Mouse (Mus musculus) cerebellum, adult 9-11 months (tissue): ENCODE results near the gene Entr1.
A peak's percentile ranks its signal among the peaks of the same experiment; 100 is the strongest.

Source experiments
- DNase-seq: peaks from one replicate; pipeline ENCODE4 v3.0.0; 2022

The Entr1 gene

DNA sequence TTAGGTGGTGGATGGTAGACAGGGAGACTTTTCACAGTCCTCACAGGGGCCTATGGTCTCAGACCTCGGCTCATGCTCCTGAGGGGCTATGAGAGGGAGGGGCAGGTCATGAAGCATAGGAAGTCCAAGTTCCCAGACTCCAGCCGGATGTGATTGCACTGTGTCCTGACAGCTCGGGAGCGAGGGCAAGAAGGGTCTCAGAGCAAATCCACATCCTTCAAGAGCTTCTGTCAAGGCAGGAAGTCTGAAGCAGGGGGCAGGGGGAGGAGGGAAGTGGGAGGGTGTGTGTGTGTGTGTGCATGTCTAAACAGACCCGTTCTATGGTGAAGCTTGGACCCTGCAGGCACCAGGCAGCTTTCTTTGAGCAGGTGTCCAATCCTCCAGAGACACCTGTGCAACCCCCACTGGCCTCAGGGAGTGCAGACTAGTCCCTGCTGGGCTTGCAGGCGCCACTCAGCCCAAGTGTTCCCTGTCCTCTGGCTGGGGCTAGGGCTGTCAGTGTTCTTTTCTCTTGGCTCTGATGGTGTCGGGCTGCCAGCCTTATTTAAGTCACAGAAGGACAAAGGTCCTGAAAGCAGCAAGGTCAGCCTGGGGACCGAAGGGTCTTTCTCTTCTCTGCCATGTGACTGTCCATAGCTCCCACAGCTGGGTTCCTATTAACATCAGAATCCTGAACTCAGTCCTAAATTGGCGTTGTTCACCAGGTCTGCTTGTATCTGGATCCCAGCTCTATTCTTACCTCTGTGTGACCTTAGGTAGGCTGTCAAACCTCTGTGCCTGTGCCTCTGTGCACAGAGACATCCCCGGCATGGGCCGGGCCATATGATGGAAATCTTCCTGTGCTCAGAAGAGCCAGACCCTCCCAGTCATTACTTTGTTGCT lies 46.3 kb downstream of the Entr1 start:
- DNase-seq = no peak

DNA sequence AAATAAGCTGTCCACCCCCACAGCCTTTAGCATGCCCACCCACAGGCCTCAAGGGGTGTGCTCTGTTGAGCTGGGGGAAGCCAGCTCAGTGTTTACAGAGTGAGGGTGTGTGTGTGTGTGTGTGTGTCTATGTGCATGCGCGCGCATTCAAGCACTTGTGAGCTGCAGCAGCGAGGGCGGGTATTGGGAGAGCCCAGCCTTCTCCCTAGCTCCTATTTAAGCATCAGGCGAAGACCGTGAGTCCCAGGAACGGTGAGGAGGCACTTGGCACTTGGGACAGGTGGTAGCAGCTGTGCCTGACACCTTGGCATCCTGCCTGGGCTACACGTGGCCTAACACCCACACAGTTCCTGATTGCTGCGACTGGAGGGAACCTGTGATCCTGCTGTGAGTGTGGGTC lies 47.1 kb downstream of the Entr1 start:
- peak; percentile 85 for DNase-seq

DNA sequence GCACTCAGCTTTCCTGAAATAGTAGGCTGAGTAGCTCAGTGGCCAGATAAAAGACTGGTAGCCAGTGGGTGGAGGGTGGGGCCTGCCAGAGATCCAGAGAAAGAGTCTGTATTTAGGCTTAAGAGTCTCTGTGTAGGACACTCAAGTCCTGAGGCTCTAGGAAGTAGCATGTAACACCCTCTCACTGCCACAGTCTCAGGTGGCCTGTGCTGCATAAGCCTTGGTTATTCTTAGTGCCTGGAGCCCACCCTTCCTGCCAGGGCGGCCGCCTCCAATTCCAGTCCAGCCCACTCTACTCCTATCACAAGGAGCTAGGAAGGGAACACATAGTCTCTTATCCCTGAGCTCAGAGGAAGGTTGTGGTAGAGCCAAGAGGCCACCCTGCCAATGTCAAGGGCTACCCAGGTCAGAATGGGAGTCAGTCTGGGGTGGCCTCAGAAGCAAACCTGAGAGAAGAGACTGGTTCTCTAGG lies 47.6 kb downstream of the Entr1 start:
- DNase-seq = no peak

DNA sequence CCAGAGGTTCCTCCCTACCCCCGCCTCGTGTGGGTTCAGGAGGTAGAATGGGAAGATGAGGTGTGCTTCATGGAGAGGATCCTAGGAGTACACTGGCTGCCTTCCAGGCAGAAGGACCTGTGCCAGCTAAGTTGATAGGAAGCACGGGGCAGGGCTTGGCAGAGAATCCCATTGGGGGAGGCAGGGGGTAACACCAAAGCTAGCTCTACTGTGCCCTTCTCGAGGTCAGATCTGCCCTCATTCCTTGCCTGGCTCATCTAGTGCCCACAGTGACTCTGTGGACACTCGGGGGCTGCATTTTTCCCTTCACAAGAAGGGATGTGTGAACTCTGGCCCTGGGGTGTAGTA lies 49.9 kb downstream of the Entr1 start:
- DNase-seq = peak; percentile 76

DNA sequence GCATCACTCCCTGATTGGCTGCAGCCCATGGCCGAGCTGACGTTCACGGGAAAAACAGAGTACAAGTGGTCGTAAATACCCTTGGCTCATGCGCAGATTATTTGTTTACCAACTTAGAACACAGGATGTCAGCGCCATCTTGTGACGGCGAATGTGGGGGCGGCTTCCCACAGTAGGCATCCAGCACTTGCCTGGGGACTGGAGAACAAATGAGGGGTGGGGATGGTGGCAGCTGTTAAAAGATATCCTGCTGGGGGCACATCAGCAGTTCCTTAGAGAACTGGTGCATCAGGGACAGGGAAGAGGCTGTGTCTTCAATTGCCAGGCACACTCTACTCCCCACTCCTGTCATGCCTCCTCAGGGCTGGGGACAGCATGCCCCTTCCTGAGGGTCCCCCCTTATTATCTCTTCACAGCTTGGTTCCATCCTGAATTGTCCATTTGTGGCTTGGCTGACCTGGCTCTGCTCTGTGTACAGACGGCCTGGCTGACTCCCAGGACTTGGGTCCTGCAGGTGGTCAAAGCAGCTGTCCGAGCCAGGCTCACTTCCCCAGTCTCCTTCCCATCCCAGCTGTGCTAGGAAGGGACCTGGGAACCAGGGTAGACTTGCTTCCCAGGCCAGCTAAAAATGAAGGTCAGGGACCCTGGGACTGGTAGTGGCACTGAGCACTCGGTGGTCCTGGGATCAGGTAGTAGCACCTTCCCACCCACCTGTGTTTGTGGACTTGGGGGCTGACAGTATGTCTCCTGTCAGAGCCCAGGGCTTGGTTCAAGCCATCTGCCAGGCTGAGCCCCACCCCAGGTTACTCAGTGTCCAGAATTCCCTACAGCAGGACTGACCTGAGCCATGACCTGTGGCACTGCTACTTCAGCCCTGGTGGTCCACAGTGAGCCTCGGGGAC lies 50.6 kb downstream of the Entr1 start:
- peak; percentile 85 for DNase-seq
